Mouse (Mus musculus): ENCODE measurements at regions not wholly inside any gene's neighbourhood (a gene's known extent, or its start where the extent isn't known, plus 50 kb on each side); places are given as distances from the start of the nearest gene placed in this dataset.
A peak's percentile ranks its signal among the peaks of the same experiment; 100 is the strongest.

DNA sequence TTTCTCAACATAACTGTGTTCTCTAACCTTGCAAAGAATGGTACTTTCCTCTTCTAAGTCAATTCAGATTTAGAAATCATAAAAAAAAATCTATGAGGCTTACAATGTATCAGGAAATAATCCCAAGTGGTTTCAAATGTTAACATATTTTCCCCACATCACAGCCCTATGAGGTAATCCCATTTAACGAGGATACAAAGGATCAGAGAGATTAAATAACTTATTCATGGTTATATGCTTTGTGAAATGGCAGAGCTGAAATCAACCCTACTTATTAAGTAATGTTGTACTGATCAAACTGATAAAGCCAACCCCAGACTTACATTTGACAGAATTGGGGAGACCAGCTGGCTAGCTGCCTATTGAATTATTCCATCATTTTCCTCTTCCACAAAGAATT lies 614.4 kb downstream of the Ntrk3 start:
- H3K27ac ChIP-seq: no peak overlapping the region
- WGBS: 70% methylated on average over 1 of the region's 1 CpGs
- no peak overlapping the region for H3K4me2 ChIP-seq
- no peak for ATAC-seq (ENCODE audit: low FRiP score)
- no peaks in the 10 kb centered on the region for H3K9me3 ChIP-seq
- no peaks in the 10 kb centered on the region for H3K4me1 ChIP-seq
- H3K36me3 ChIP-seq (replicated peaks): no peaks in the 10 kb centered on the region
- no peak overlapping the region for H3K9ac ChIP-seq
- H3K4me3 ChIP-seq (replicated peaks): no peak overlapping the region
- no peaks in the 10 kb centered on the region for H3K27me3 ChIP-seq

DNA sequence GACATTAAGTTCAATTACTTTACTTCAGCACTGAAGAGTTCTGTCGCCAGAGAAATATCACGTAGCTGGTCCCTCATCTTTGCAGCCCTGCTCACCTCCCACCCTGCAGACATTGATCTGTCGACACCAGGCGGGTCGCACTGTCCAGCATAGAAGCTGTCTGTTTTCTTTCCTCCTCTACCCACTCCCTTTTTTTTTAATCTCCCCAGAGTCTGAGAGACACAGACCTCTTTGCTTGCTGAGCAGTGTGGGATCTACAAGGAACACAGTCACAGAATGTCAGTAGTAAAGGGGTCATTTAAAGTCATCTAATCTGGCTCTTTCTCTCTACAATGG lies 616.7 kb downstream of the Ntrk3 start:
- WGBS: 92% methylated on average over 5 of the region's 5 CpGs
- no peak for ATAC-seq (ENCODE audit: low FRiP score)
- no peak overlapping the region for H3K4me2 ChIP-seq

GRCm38 (mm10) chr7:78120462-78121150 lies 617.2 kb downstream of the Ntrk3 start:
- no peak overlapping the region for H3K9ac ChIP-seq
- H3K27ac ChIP-seq: no peak overlapping the region
- H3K9me3 ChIP-seq: no peaks in the 10 kb centered on the region
- ATAC-seq (ENCODE audit: low FRiP score): no peak
- WGBS: 85% methylated on average over 5 of the region's 5 CpGs
- H3K4me3 ChIP-seq (replicated peaks): no peak overlapping the region
- H3K4me1 ChIP-seq: no peaks in the 10 kb centered on the region
- H3K36me3 ChIP-seq (replicated peaks): no peaks in the 10 kb centered on the region
- H3K4me2 ChIP-seq: no peak overlapping the region
- no peaks in the 10 kb centered on the region for H3K27me3 ChIP-seq

More for the DNA sequence above, 616.7 kb downstream of the Ntrk3 start:
- Histone ChIP-seq H3K4me1 (no peaks in the 10 kb centered on the region), H3K27ac (no peak overlapping the region), H3K9me3 (no peaks in the 10 kb centered on the region), H3K9ac (no peak overlapping the region), H3K36me3 (replicated peaks) (no peaks in the 10 kb centered on the region), H3K27me3 (no peaks in the 10 kb centered on the region), H3K4me3 (replicated peaks) (no peak overlapping the region)

- no peaks in the 10 kb centered on the region for H3K36me3 ChIP-seq (replicated peaks)
- ATAC-seq (ENCODE audit: low FRiP score): no peak
- H3K4me3 ChIP-seq (replicated peaks): no peak overlapping the region
- H3K4me2 ChIP-seq: no peak overlapping the region
- H3K4me1 ChIP-seq: no peaks in the 10 kb centered on the region
- no peaks in the 10 kb centered on the region for H3K9me3 ChIP-seq
- 90% methylated on average over 1 of the region's 1 CpGs for WGBS
- H3K27me3 ChIP-seq: no peaks in the 10 kb centered on the region
- no peak overlapping the region for H3K9ac ChIP-seq
- no peak overlapping the region for H3K27ac ChIP-seq
Measured at GRCm38 (mm10) chr7:78119809-78120208, 618.0 kb downstream of the Ntrk3 start.

DNA sequence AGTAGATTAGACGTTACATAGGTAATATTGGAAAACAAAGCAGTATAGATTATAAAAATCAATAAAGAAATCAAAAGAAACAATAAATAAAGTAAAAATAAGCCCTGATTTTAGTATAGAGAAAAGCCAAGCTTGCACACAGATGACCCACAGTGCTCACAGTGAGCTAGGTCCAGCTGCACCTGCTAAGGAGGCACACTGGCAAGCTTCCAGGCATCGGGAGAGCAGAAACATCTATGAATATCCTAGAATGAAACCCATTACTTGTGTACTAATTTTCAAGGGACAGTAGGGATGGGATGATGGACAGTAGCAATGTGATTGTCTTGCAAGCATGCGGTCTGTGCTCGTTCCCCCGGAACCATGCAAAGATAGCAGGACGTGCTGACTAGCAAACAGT lies 626.5 kb downstream of the Ntrk3 start:
- no peak for ATAC-seq (ENCODE audit: low FRiP score)
- Histone ChIP-seq H3K4me3 (replicated peaks) (no peak overlapping the region), H3K36me3 (replicated peaks) (no peaks in the 10 kb centered on the region), H3K4me2 (no peak overlapping the region), H3K27ac (no peak overlapping the region), H3K9me3 (no peaks in the 10 kb centered on the region), H3K4me1 (no peaks in the 10 kb centered on the region), H3K9ac (no peak overlapping the region), H3K27me3 (no peaks in the 10 kb centered on the region)
- WGBS: 92% methylated on average over 6 of the region's 6 CpGs

DNA sequence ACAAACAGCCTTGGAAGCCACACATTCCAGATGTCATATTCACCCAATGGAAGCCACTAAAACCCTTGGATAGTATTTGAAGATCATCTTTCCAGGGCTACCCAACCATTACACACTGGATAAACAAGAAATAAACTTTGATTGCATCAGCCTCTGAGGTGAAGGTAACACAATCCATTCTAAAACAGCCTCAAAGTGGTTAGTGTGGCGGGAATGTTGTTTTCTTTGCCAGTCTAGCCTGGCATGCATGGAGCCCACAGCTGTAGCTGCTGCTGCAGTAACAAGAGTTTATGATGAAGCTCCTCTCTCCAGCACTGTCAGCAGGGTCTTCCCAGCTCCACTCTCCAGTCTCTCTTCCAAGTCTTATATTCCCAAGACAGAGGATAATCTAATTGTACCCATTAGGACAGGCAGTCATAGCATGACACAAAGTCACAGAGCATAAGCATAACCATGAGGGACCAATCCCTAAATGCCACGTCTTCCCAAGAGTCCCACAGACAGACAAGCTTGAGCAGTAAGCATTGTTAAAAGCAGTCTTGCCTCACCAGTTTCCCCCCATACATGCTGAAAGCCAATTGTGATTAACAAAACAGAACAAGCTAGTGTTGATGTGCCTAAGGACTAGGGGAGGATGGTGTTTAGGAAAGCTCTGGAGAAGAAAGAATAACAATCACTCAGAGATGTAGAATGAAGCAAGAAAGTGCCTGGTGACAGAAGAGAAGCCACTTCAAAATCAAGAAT lies 634.1 kb downstream of the Ntrk3 start:
- ATAC-seq (ENCODE audit: low FRiP score): no peak
- H3K9ac ChIP-seq: no peak overlapping the region
- H3K27ac ChIP-seq: no peak overlapping the region
- 60% methylated on average over 2 of the region's 2 CpGs for WGBS
- no peak overlapping the region for H3K4me2 ChIP-seq
- H3K27me3 ChIP-seq: no peaks in the 10 kb centered on the region
- H3K9me3 ChIP-seq: no peaks in the 10 kb centered on the region
- H3K4me3 ChIP-seq (replicated peaks): no peak overlapping the region
- H3K4me1 ChIP-seq: no peaks in the 10 kb centered on the region
- H3K36me3 ChIP-seq (replicated peaks): no peaks in the 10 kb centered on the region

DNA sequence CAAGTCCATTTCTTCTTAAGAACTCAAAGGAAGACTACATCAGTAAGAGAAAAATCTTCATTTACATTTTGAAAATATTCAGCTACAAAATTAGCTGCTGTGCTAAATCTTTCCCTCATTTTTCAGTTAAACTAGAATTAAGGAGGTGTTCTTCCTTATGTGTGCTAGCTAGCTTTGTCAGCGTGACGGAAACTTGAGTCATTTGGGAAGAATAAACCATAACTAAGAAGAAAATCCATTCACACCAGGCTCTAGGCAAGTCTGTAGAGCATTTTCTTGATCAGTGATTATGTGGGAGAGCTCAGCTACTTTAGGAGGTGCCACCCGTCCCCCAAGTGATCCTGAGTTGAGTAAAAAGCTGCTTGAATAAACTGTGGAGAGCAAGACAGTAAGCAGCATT lies 635.4 kb downstream of the Ntrk3 start:
- Histone ChIP-seq H3K4me3 (replicated peaks) (no peak overlapping the region), H3K36me3 (replicated peaks) (no peaks in the 10 kb centered on the region), H3K4me2 (no peak overlapping the region), H3K27ac (no peak overlapping the region), H3K4me1 (no peaks in the 10 kb centered on the region), H3K27me3 (no peaks in the 10 kb centered on the region), H3K9ac (no peak overlapping the region), H3K9me3 (no peaks in the 10 kb centered on the region)
- ATAC-seq (ENCODE audit: low FRiP score): no peak
- WGBS: 86% methylated on average over 3 of the region's 3 CpGs

- Histone ChIP-seq H3K36me3 (replicated peaks) (no peaks in the 10 kb centered on the region), H3K27ac (no peak overlapping the region), H3K9me3 (no peaks in the 10 kb centered on the region), H3K9ac (no peak overlapping the region), H3K4me3 (replicated peaks) (no peak overlapping the region), H3K4me1 (no peaks in the 10 kb centered on the region), H3K4me2 (no peak overlapping the region), H3K27me3 (no peaks in the 10 kb centered on the region)
- WGBS: 65% methylated on average over 4 of the region's 4 CpGs
- peak; percentile 51; the same call in 1 of the 2 replicates for ATAC-seq (ENCODE audit: low FRiP score)
Measured at GRCm38 (mm10) chr7:78086566-78087008, 651.2 kb downstream of the Ntrk3 start.

DNA sequence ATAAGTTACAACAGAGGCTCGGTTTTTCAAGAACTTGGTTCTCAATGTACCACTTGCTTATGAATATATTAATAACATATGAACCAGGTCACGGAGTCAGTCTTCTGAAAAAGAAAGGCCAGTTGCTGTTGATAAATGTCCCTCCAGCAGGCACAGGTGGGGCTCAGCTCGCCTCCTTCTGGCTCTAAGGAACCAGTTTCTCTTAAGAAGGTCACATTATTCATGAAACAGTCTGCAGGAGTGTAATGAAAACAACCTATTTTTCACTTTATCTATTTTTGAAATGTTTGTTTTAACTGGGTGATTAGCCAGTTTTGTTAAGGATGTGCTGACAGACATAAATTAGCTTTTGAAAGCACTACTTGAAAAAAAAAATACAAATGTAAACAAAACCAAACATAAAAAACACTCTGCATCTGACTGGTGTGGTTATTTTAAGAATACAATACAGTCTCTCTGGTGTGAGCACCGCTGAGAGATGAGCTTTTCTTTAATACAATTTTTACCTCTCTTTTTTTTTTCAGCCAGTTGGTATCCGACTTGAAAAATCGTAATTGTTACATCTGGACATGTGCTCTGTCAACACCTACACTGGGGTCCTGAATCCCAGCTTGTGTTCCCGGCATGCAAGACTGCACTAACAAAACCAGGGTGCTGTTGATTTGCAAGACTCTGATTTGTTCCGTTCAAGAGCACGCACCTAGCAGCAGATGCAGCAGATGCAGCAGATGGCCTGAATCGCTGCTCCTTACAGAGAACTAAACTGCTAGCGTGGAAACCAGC lies 651.8 kb downstream of the Ntrk3 start:
- Histone ChIP-seq H3K4me3 (replicated peaks) (no peak overlapping the region), H3K9me3 (no peaks in the 10 kb centered on the region), H3K9ac (no peak overlapping the region), H3K27me3 (no peaks in the 10 kb centered on the region), H3K36me3 (replicated peaks) (no peaks in the 10 kb centered on the region), H3K4me2 (no peak overlapping the region), H3K27ac (no peak overlapping the region), H3K4me1 (no peaks in the 10 kb centered on the region)
- ATAC-seq (ENCODE audit: low FRiP score): peak; percentile 60; the same call in 1 of the 2 replicates
- WGBS: 60% methylated on average over 11 of the region's 11 CpGs

DNA sequence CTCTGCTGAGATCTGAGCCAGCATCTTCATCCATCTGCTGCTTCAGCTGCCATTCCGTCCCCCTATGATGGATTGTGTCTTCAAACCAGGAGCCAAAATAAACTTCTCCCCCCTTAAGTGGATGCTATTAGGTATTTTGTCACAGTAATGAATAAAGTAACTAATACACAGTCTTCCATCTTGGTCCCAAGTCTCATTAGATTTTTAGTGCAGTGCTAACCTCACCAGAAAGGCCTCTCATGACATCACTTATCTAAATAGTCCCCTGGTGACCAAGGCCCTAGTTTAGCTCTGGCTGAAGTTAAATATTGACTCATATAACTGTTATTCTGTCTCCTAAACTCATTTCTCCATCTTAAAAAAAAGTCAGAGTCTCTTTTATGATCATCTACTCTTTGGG lies 658.1 kb downstream of the Ntrk3 start:
- WGBS: 81% methylated on average over 1 of the region's 1 CpGs
- ATAC-seq (ENCODE audit: low FRiP score): no peak
- no peak overlapping the region for H3K4me3 ChIP-seq (replicated peaks)

DNA sequence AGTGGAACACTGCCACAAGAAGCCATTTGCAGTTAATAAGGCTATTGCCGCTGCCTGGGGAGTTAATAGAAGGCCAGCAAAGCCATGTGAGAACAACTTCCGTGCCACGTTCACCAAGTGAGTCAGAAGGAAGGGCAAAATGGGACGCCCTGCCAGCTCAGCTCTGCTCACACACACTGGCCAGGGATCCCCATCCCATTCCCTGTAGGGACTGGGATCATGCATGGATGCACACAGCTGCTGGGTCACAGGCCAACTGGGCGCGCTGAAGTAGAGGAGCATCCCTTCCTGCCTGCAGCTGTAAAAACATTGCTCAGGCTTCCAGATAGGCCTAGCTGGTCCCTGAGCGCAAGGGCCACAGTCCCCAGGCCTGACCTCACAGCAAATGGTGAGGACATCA lies 666.7 kb downstream of the Ntrk3 start:
- Histone ChIP-seq H3K4me3 (replicated peaks) (no peak overlapping the region), H3K9ac (no peak overlapping the region), H3K27me3 (no peaks in the 10 kb centered on the region), H3K36me3 (replicated peaks) (no peaks in the 10 kb centered on the region), H3K4me2 (no peak overlapping the region), H3K9me3 (no peaks in the 10 kb centered on the region), H3K4me1 (no peaks in the 10 kb centered on the region), H3K27ac (no peak overlapping the region)
- 79% methylated on average over 7 of the region's 7 CpGs for WGBS
- no peak for ATAC-seq (ENCODE audit: low FRiP score)

More for the DNA sequence above, 658.1 kb downstream of the Ntrk3 start:
- Histone ChIP-seq H3K27ac (no peak overlapping the region), H3K27me3 (no peaks in the 10 kb centered on the region), H3K4me1 (no peaks in the 10 kb centered on the region), H3K36me3 (replicated peaks) (no peaks in the 10 kb centered on the region), H3K4me2 (no peak overlapping the region), H3K9ac (no peak overlapping the region), H3K9me3 (no peaks in the 10 kb centered on the region)

GRCm38 (mm10) chr7:78061631-78062030 lies 676.2 kb downstream of the Ntrk3 start:
- Histone ChIP-seq H3K27me3 (no peaks in the 10 kb centered on the region), H3K9ac (no peak overlapping the region), H3K9me3 (no peaks in the 10 kb centered on the region), H3K4me3 (replicated peaks) (no peak overlapping the region), H3K4me2 (no peak overlapping the region), H3K36me3 (replicated peaks) (no peaks in the 10 kb centered on the region), H3K27ac (no peak overlapping the region), H3K4me1 (no peaks in the 10 kb centered on the region)
- ATAC-seq (ENCODE audit: low FRiP score): no peak
- WGBS: 89% methylated on average over 1 of the region's 1 CpGs
